Mouse (Mus musculus) stomach, postnatal 0 days (tissue): ENCODE data around the gene Ndufaf8. TPM values are rescaled to one million over a fixed set of nuclear protein-coding genes. Genes with fewer than 3 reads are reported as not detected.

Experiments
- ATAC-seq: fragments of 200-750 bp; cut with Nextera tagmentation; 2 replicates; pipeline ENCODE4 v1.8.0; 2017; ENCODE audit not compliant: low FRiP score, low TSS enrichment
- DNase-seq: peaks from one replicate; pipeline ENCODE4 v3.0.0-alpha.2; 2016; ENCODE audit warnings: low spot score
- H3K27ac ChIP-seq: fragments of 300-500 bp; sonication (generic); replicated peaks from 2 replicates; pipeline ENCODE4 v1.5.1; 2014; ENCODE audit warnings: mild to moderate bottlenecking, control low read depth
- H3K27me3 ChIP-seq: fragments of 300-500 bp; sonication (generic); 2 replicates; pipeline ENCODE4 v1.6.1; 2014; ENCODE audit warnings: low read length; ENCODE audit not compliant: control insufficient read depth, insufficient read depth
- H3K36me3 ChIP-seq: fragments of 300-500 bp; sonication (generic); 2 replicates; pipeline ENCODE4 v1.6.1; 2014; ENCODE audit warnings: low read length, mixed read lengths; ENCODE audit not compliant: control insufficient read depth, insufficient read depth
- H3K4me1 ChIP-seq: fragments of 300-500 bp; sonication (generic); replicated peaks from 2 replicates; pipeline ENCODE4 v1.6.1; 2014; ENCODE audit warnings: antibody characterized with exemption; ENCODE audit not compliant: control insufficient read depth, insufficient read depth
- H3K4me2 ChIP-seq: fragments of 300-500 bp; sonication (generic); replicated peaks from 2 replicates; pipeline ENCODE4 v1.6.1; 2014; ENCODE audit warnings: low read depth, mild to moderate bottlenecking, control low read depth, moderate library complexity
- H3K4me3 ChIP-seq: fragments of 300-500 bp; sonication (generic); 2 replicates; pipeline ENCODE4 v1.5.1; 2014; ENCODE audit warnings: low read depth, low read length, control low read depth
- H3K9ac ChIP-seq: fragments of 300-500 bp; sonication (generic); 2 replicates; pipeline ENCODE4 v1.6.1; 2014; ENCODE audit warnings: mild to moderate bottlenecking, low read length, control low read depth, mixed read lengths
- H3K9me3 ChIP-seq: fragments of 300-500 bp; sonication (generic); 2 replicates; pipeline ENCODE4 v1.6.1; 2016; ENCODE audit warnings: low read length; ENCODE audit not compliant: control insufficient read depth
- CTCF ChIP-seq: IDR thresholded peaks from 2 replicates; pipeline ENCODE4 v1.5.1; 2016; ENCODE audit warnings: antibody characterized with exemption, low read depth, mild to moderate bottlenecking, moderate library complexity
- EP300 ChIP-seq: optimal IDR thresholded peaks from 2 replicates; pipeline ENCODE3; 2016; ENCODE audit warnings: antibody characterized with exemption
- WGBS: fragments of 180-500 bp; shearing (Covaris S2); extraction: QIAGEN DNeasy Blood & Tissue Kit; methylation state at CpG from one replicate; pipeline ENCODE4 v1.1.7; 2014; 5-methylcytosine and 5-hydroxymethylcytosine counted together
- polyA plus RNA-seq: library from polyadenylated mRNA; unstranded; fragments of >200 nt; fragmentation: Nextera tagmentation; extraction: Ambion mirVana; gene quantifications from 2 replicates; pipeline ENCODE4 v1.2.1, GENCODE M21; 2015

Ndufaf8 gene
- polyA plus RNA-seq, 1 experiment from 2014 or later, result 84.9 TPM

GRCm38 (mm10) chr11:120119108-120119507 lies 20.4 kb downstream of the Ndufaf8 start:
- Histone ChIP-seq H3K27ac (no peak overlapping the region), H3K9ac (no peak overlapping the region), H3K9me3 (no peaks in the 10 kb centered on the region), H3K4me1 (no peaks in the 10 kb centered on the region), H3K27me3 (no peaks in the 10 kb centered on the region), H3K4me3 (no peak overlapping the region), H3K36me3 (peaks cover 6% of the 10 kb centered on the region), H3K4me2 (no peak overlapping the region)
- ATAC-seq (no peak), DNase-seq (no peak)
- TF ChIP-seq CTCF (no peak), EP300 (no peak)
- 92% methylated on average over 7 of the region's 7 CpGs for WGBS

- no peak for TF ChIP-seq CTCF
- TF ChIP-seq EP300, result no peak
- no peak overlapping the region for H3K27ac ChIP-seq
- ATAC-seq (no peak), DNase-seq (no peak)
- no peak overlapping the region for H3K9ac ChIP-seq
- peaks cover 6% of the 10 kb centered on the region for H3K36me3 ChIP-seq
- no peaks in the 10 kb centered on the region for H3K4me1 ChIP-seq
- WGBS, result 75% methylated on average over 10 of the region's 10 CpGs
- no peak overlapping the region for H3K4me2 ChIP-seq
- H3K9me3 ChIP-seq, result no peaks in the 10 kb centered on the region
- no peak overlapping the region for H3K4me3 ChIP-seq
- H3K27me3 ChIP-seq, result no peaks in the 10 kb centered on the region
These were observed 21.3 kb downstream of the Ndufaf8 start for GRCm38 (mm10) chr11:120119936-120120541.

- Histone ChIP-seq H3K4me2 (no peak overlapping the region), H3K27ac (no peak overlapping the region), H3K9ac (no peak overlapping the region), H3K4me3 (no peak overlapping the region), H3K9me3 (no peaks in the 10 kb centered on the region), H3K27me3 (no peaks in the 10 kb centered on the region), H3K36me3 (peaks cover 10% of the 10 kb centered on the region), H3K4me1 (no peaks in the 10 kb centered on the region)
- 76% methylated on average over 17 of the region's 17 CpGs for WGBS
- TF ChIP-seq EP300 (no peak), CTCF (peak; percentile 82)
- ATAC-seq (peak; percentile 8; the same call in 1 of the 2 replicates), DNase-seq (peak; percentile 79)
These were observed 22.1 kb downstream of the Ndufaf8 start for GRCm38 (mm10) chr11:120120642-120121420.

GRCm38 (mm10) chr11:120122126-120122525 lies 23.4 kb downstream of the Ndufaf8 start:
- no peaks in the 10 kb centered on the region for H3K4me1 ChIP-seq
- H3K36me3 ChIP-seq, result peaks cover 12% of the 10 kb centered on the region
- no peaks in the 10 kb centered on the region for H3K9me3 ChIP-seq
- peak; percentile 52 for DNase-seq
- H3K4me2 ChIP-seq, result no peak overlapping the region
- H3K9ac ChIP-seq, result no peak overlapping the region
- no peaks in the 10 kb centered on the region for H3K27me3 ChIP-seq
- peak; percentile 75 for ATAC-seq
- no peak for TF ChIP-seq CTCF
- no peak for TF ChIP-seq EP300
- 80% methylated on average over 12 of the region's 12 CpGs for WGBS
- H3K27ac ChIP-seq, result no peak overlapping the region
- no peak overlapping the region for H3K4me3 ChIP-seq

- H3K9ac ChIP-seq, result no peak overlapping the region
- TF ChIP-seq EP300 (no peak), CTCF (no peak)
- DNase-seq (no peak), ATAC-seq (no peak)
- 83% methylated on average over 2 of the region's 2 CpGs for WGBS
- no peaks in the 10 kb centered on the region for H3K27me3 ChIP-seq
- H3K4me2 ChIP-seq, result no peak overlapping the region
- no peak overlapping the region for H3K4me3 ChIP-seq
- H3K36me3 ChIP-seq, result peaks cover 19% of the 10 kb centered on the region
- H3K4me1 ChIP-seq, result no peaks in the 10 kb centered on the region
- no peaks in the 10 kb centered on the region for H3K9me3 ChIP-seq
- H3K27ac ChIP-seq, result no peak overlapping the region
These were observed 28.1 kb downstream of the Ndufaf8 start for GRCm38 (mm10) chr11:120126845-120127244.

- ATAC-seq (no peak), DNase-seq (no peak)
- no peaks in the 10 kb centered on the region for H3K4me1 ChIP-seq
- no peak overlapping the region for H3K9ac ChIP-seq
- 83% methylated on average over 7 of the region's 7 CpGs for WGBS
- no peak overlapping the region for H3K4me3 ChIP-seq
- no peak overlapping the region for H3K27ac ChIP-seq
- no peaks in the 10 kb centered on the region for H3K27me3 ChIP-seq
- peaks cover 15% of the 10 kb centered on the region for H3K36me3 ChIP-seq
- TF ChIP-seq EP300 (no peak), CTCF (no peak)
- no peak overlapping the region for H3K4me2 ChIP-seq
- H3K9me3 ChIP-seq, result no peaks in the 10 kb centered on the region
These were observed 30.6 kb downstream of the Ndufaf8 start for GRCm38 (mm10) chr11:120129281-120129680.
